Mouse (Mus musculus) skeletal muscle tissue, postnatal 0 days (tissue): ENCODE results near the gene Nxn. TPM values are rescaled to one million over a fixed set of nuclear protein-coding genes. Genes with fewer than 3 reads are reported as not detected.

ENCODE experiments used
- polyA plus RNA-seq: library from polyadenylated mRNA; unstranded; fragments of >200 nt; fragmentation: Nextera tagmentation; extraction: Ambion mirVana; gene quantifications from 2 replicates; pipeline ENCODE4 v1.2.1, GENCODE M21; 2015

Nxn gene
- 35.3 and 36.2 TPM in 2 replicates for polyA plus RNA-seq

GRCm38 (mm10) chr11:76398798-76399586 lies at the start of gene Nxn:
Gene Nxn, minus strand, starts transcription at chr11:76399140.

GRCm38 (mm10) chr11:76406702-76407583 lies 8.0 kb upstream of the Nxn start, which contains the start of gene Timm22:
Gene Timm22, plus strand, starts transcription at chr11:76406952.

GRCm38 (mm10) chr11:76242901-76243810 lies 155.8 kb downstream of the Nxn start, which contains the start of the genes Mrm3 and Glod4:
Gene Mrm3, plus strand, starts transcription at chr11:76243715.
Gene Glod4, minus strand, starts transcription at chr11:76243725.

GRCm38 (mm10) chr11:76217390-76217800 lies 181.5 kb downstream of the Nxn start, which contains the start of the genes Dbil5 and Gemin4:
Gene Dbil5, plus strand, starts transcription at chr11:76217608.
Gene Gemin4, minus strand, starts transcription at chr11:76217664.

Other genes with a start within 250 kb of the Nxn start
- gene Vps53, start 219.5 kb downstream of the Nxn start, polyA plus RNA-seq: 22.4 and 22.7 TPM in 2 replicates
- gene Fam57a, start 219.5 kb downstream of the Nxn start, polyA plus RNA-seq: 8.9 and 14.6 TPM in 2 replicates
- 0.27 and 0.57 TPM in 2 replicates for gene Dbil5, start 181.5 kb downstream of the Nxn start, polyA plus RNA-seq
- gene Gemin4, start 181.5 kb downstream of the Nxn start, polyA plus RNA-seq: 4.5 and 7.6 TPM in 2 replicates
- 30.7 and 32.4 TPM in 2 replicates for gene Mrm3, start 155.4 kb downstream of the Nxn start, polyA plus RNA-seq
- 63.2 and 75.6 TPM in 2 replicates for gene Glod4, start 155.4 kb downstream of the Nxn start, polyA plus RNA-seq
- gene Timm22, start 7.8 kb upstream of the Nxn start, polyA plus RNA-seq: 80.5 and 85.0 TPM in 2 replicates
- 11.7 and 11.9 TPM in 2 replicates for gene Abr, start 223.2 kb upstream of the Nxn start, polyA plus RNA-seq